In the genomic region with DNA sequence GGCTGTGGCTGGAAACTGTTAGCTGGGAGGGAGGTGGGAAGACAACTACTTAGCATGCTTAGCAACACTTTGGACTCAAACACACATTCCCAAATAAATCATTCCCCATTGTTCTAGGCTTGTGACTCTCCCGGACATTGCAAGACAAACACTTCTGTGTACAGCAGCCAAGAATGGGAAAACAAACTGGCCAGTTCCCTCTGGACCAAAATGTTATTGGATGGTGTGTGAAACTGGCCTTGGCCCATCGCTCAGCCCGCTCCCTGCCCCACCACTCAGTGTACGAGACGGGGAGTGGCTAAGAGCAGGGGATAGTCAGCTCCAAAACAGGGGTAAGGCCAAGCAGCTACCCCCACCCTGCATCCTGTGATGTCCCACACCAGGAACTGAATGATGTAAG, we compare ENCODE assay signal across 8 mouse cellular contexts. TPM values are rescaled to one million over a fixed set of nuclear protein-coding genes. Genes with fewer than 3 reads are reported as not detected.
DNase-seq lines count a peak whose midpoint lies in the region; ATAC-seq lines count a peak whose summit lies in the region.

No protein-coding gene starts in this region.

- peaks cover 4% of the 10 kb centered on the region; the same call in 1 of the 2 replicates for H3K9me3 ChIP-seq in lung, embryonic 16.5 days (ENCODE audit: control insufficient read depth, low read length)

- no peak overlapping the region for H3K4me2 ChIP-seq in lung, embryonic 16.5 days (ENCODE audit: low read depth, low read length)

- no peaks in the 10 kb centered on the region for H3K27me3 ChIP-seq in lung, embryonic 16.5 days (ENCODE audit: control insufficient read depth, insufficient read depth, low read depth, low read length)

- H3K9ac ChIP-seq in lung, embryonic 16.5 days (ENCODE audit: low read length) = no peak overlapping the region

- H3K4me3 ChIP-seq in lung, embryonic 16.5 days (ENCODE audit: low read length) = no peak overlapping the region

- 21% methylated on average over 5 of the region's 5 CpGs for WGBS in lung, embryonic 16.5 days

- intact Hi-C loops in gastrocnemius, postnatal 36 days (cut with DNase I) = no loop called here

- H3K4me1 ChIP-seq in lung, embryonic 16.5 days (replicated peaks; ENCODE audit: control insufficient read depth, insufficient read depth, low read length) = peaks cover 25% of the 10 kb centered on the region

- peak; percentile 87 for ATAC-seq in frontal cortex, adult (ENCODE audit: low TSS enrichment)
- peak; percentile 90 for ATAC-seq in lung, embryonic 16.5 days (ENCODE audit: low read depth)

- DNase-seq in frontal cortex, postnatal 25 days (ENCODE audit: low spot score in 2 of 2) = no peak
- DNase-seq in adrenal gland, postnatal 14 days = peak; percentile 61
- DNase-seq in gastrocnemius, postnatal 36 days = peak; percentile 32 to 47
- DNase-seq in kidney, postnatal 10 days = peak; percentile 77
- DNase-seq in c-Kit-positive CD71-positive TER-119-positive erythroid progenitor cells, embryonic 14.5 days (ENCODE audit: low spot score) = no peak
- no peak for DNase-seq in spleen, postnatal 10 days (ENCODE audit: low spot score in 2 of 2)

- H3K36me3 ChIP-seq in lung, embryonic 16.5 days (ENCODE audit: control insufficient read depth, insufficient read depth, low read length) = no peaks in the 10 kb centered on the region

- H3K27ac ChIP-seq in lung, embryonic 16.5 days (ENCODE audit: low read length) = peak overlapping the region; percentile 69

RNA-seq across cellular contexts. Expression of gene Bdkrb2, which starts 36.2 kb away (rescaled TPM):
- 10.0 and 11.9 TPM in 2 replicates for total RNA-seq in adrenal gland, postnatal 14 days (2021)
- total RNA-seq in gastrocnemius, postnatal 36 days (2021) = under 1 TPM; 0.52 to 0.66 TPM
- 1.3 and 1.6 TPM in 2 replicates for polyA plus RNA-seq in lung, embryonic 16.5 days (2015; fragmentation: Nextera tagmentation; extraction: Ambion mirVana)

Comparison
In these comparisons a context has a peak if more than half of its experiments do, and no peak if none do; other contexts are left out.
1. DNase-seq: peak in adrenal gland, postnatal 14 days (single experiment), gastrocnemius, postnatal 36 days (2 of 2) and kidney, postnatal 10 days (single experiment); none in frontal cortex, postnatal 25 days (0 of 2), c-Kit-positive CD71-positive TER-119-positive erythroid progenitor cells, embryonic 14.5 days (single experiment) and spleen, postnatal 10 days (0 of 2).